Mouse (Mus musculus) hindbrain, postnatal 0 days (tissue): ENCODE measurements around the gene Dapk3. TPM values are rescaled to one million over a fixed set of nuclear protein-coding genes. Genes with fewer than 3 reads are reported as not detected.

Experiments used
- ATAC-seq: fragments of 200-750 bp; cut with Nextera tagmentation; 2 replicates; pipeline ENCODE4 v1.8.0; 2017; ENCODE audit warnings: mild to moderate bottlenecking, moderate TSS enrichment, moderate library complexity
- DNase-seq: peaks from one replicate; pipeline ENCODE4 v3.0.0-alpha.2; 2015; ENCODE audit warnings: low spot score
- H3K27ac ChIP-seq: fragments of 300-500 bp; sonication (generic); 2 replicates; pipeline ENCODE4 v1.5.1; 2014; ENCODE audit warnings: mild to moderate bottlenecking
- H3K27me3 ChIP-seq: fragments of 300-500 bp; sonication (generic); 2 replicates; pipeline ENCODE4 v1.6.1; 2014; ENCODE audit warnings: low read length, mixed read lengths; ENCODE audit not compliant: insufficient read depth
- H3K36me3 ChIP-seq: fragments of 300-500 bp; sonication (generic); 2 replicates; pipeline ENCODE4 v1.6.1; 2014; ENCODE audit warnings: low read length, mixed read lengths; ENCODE audit not compliant: insufficient read depth
- H3K4me1 ChIP-seq: fragments of 300-500 bp; sonication (generic); 2 replicates; pipeline ENCODE4 v1.6.1; 2014; ENCODE audit warnings: antibody characterized with exemption, low read length, mixed read lengths; ENCODE audit not compliant: insufficient read depth
- H3K4me2 ChIP-seq: fragments of 300-500 bp; sonication (generic); 2 replicates; pipeline ENCODE4 v1.6.1; 2014; ENCODE audit warnings: low read depth, mild to moderate bottlenecking, low read length, moderate library complexity, mixed read lengths
- H3K4me3 ChIP-seq: fragments of 300-500 bp; sonication (generic); 2 replicates; pipeline ENCODE4 v1.5.1; 2014; ENCODE audit warnings: low read length
- H3K9ac ChIP-seq: fragments of 300-500 bp; sonication (generic); replicated peaks from 2 replicates; pipeline ENCODE4 v1.6.1; 2014; ENCODE audit warnings: mild to moderate bottlenecking, low read length, moderate library complexity, mixed read lengths
- H3K9me3 ChIP-seq: fragments of 300-500 bp; sonication (generic); 2 replicates; pipeline ENCODE4 v1.6.1; 2016; ENCODE audit warnings: low read length, mixed read lengths
- CTCF ChIP-seq: IDR thresholded peaks from 2 replicates; pipeline ENCODE4 v1.5.1; 2016; ENCODE audit warnings: antibody characterized with exemption, control low read depth, low read depth
- WGBS: fragments of 180-500 bp; shearing (Covaris S2); extraction: QIAGEN DNeasy Blood & Tissue Kit; methylation state at CpG from one replicate; pipeline ENCODE4 v1.1.7; 2014; 5-methylcytosine and 5-hydroxymethylcytosine counted together
- polyA plus RNA-seq: library from polyadenylated mRNA; unstranded; fragments of >200 nt; fragmentation: Nextera tagmentation; extraction: Ambion mirVana; gene quantifications from 2 replicates; pipeline ENCODE4 v1.2.1, GENCODE M21; 2015
- total RNA-seq: library from RNA; depleted of rRNA; stranded (reverse); fragments of >200 nt; gene quantifications from 2 replicates; pipeline ENCODE4 v1.2.3, GENCODE M21; 2014

Dapk3 gene
- total and polyA plus RNA-seq, 2 experiments from 2014 or later: 52.3 to 69.7 TPM

GRCm38 (mm10) chr10:81141455-81142210 is 41.2 kb upstream of the Dapk3 start:
- Histone ChIP-seq H3K36me3 (peaks cover 24% of the 10 kb centered on the region), H3K4me2 (no peak overlapping the region), H3K27me3 (no peaks in the 10 kb centered on the region), H3K4me1 (peaks cover 22% of the 10 kb centered on the region), H3K9ac (peak overlapping the region; percentile 44), H3K4me3 (no peak overlapping the region), H3K27ac (no peak overlapping the region), H3K9me3 (no peaks in the 10 kb centered on the region)
- TF ChIP-seq CTCF: no peak
- no peak for ATAC-seq
- no peak for DNase-seq
- WGBS: 74% methylated on average over 7 of the region's 7 CpGs

- TF ChIP-seq CTCF: no peak
- DNase-seq (no peak), ATAC-seq (no peak)
- Histone ChIP-seq H3K27me3 (no peaks in the 10 kb centered on the region), H3K4me2 (no peak overlapping the region), H3K4me1 (peaks cover 22% of the 10 kb centered on the region), H3K27ac (no peak overlapping the region), H3K9ac (no peak overlapping the region), H3K4me3 (no peak overlapping the region), H3K9me3 (no peaks in the 10 kb centered on the region), H3K36me3 (peaks cover 32% of the 10 kb centered on the region)
- WGBS: 30% methylated on average over 5 of the region's 5 CpGs
These were observed 40.2 kb upstream of the Dapk3 start for GRCm38 (mm10) chr10:81142551-81142981.

- H3K4me3 ChIP-seq: no peak overlapping the region
- no peak for ATAC-seq
- WGBS: 82% methylated on average over 7 of the region's 7 CpGs
- H3K27ac ChIP-seq: no peak overlapping the region
- H3K9ac ChIP-seq: no peak overlapping the region
- no peak overlapping the region for H3K4me2 ChIP-seq
- H3K9me3 ChIP-seq: no peaks in the 10 kb centered on the region
- peaks cover 22% of the 10 kb centered on the region for H3K4me1 ChIP-seq
- no peak for DNase-seq
- no peak for TF ChIP-seq CTCF
- no peaks in the 10 kb centered on the region for H3K27me3 ChIP-seq
- H3K36me3 ChIP-seq: peaks cover 39% of the 10 kb centered on the region
These were observed 39.6 kb upstream of the Dapk3 start for GRCm38 (mm10) chr10:81143157-81143633.

GRCm38 (mm10) chr10:81143845-81144437 is 38.9 kb upstream of the Dapk3 start:
- no peak overlapping the region for H3K4me2 ChIP-seq
- DNase-seq: no peak
- no peak overlapping the region for H3K4me3 ChIP-seq
- H3K4me1 ChIP-seq: peaks cover 16% of the 10 kb centered on the region
- H3K27ac ChIP-seq: no peak overlapping the region
- 95% methylated on average over 52 of the region's 52 CpGs for WGBS
- no peak for TF ChIP-seq CTCF
- H3K27me3 ChIP-seq: no peaks in the 10 kb centered on the region
- no peak for ATAC-seq
- no peaks in the 10 kb centered on the region for H3K9me3 ChIP-seq
- H3K36me3 ChIP-seq: peaks cover 46% of the 10 kb centered on the region
- no peak overlapping the region for H3K9ac ChIP-seq

- no peak for TF ChIP-seq CTCF
- ATAC-seq: no peak
- H3K9me3 ChIP-seq: no peaks in the 10 kb centered on the region
- WGBS: 93% methylated on average over 27 of the region's 27 CpGs
- H3K9ac ChIP-seq: no peak overlapping the region
- H3K4me2 ChIP-seq: no peak overlapping the region
- DNase-seq: no peak
- no peaks in the 10 kb centered on the region for H3K27me3 ChIP-seq
- no peak overlapping the region for H3K27ac ChIP-seq
- H3K4me1 ChIP-seq: peaks cover 11% of the 10 kb centered on the region
- no peak overlapping the region for H3K4me3 ChIP-seq
- peaks cover 52% of the 10 kb centered on the region for H3K36me3 ChIP-seq
These were observed 38.1 kb upstream of the Dapk3 start for GRCm38 (mm10) chr10:81144667-81145066.

- H3K4me1 ChIP-seq: peaks cover 5% of the 10 kb centered on the region
- H3K4me2 ChIP-seq: no peak overlapping the region
- no peak overlapping the region for H3K27ac ChIP-seq
- DNase-seq (no peak), ATAC-seq (no peak)
- no peak overlapping the region for H3K9ac ChIP-seq
- no peaks in the 10 kb centered on the region for H3K9me3 ChIP-seq
- WGBS: 96% methylated on average over 6 of the region's 6 CpGs
- no peaks in the 10 kb centered on the region for H3K27me3 ChIP-seq
- no peak overlapping the region for H3K4me3 ChIP-seq
- peaks cover 58% of the 10 kb centered on the region for H3K36me3 ChIP-seq
- TF ChIP-seq CTCF: no peak
These were observed 37.5 kb upstream of the Dapk3 start for GRCm38 (mm10) chr10:81145307-81145706.

GRCm38 (mm10) chr10:81145778-81146177 is 37.0 kb upstream of the Dapk3 start:
- TF ChIP-seq CTCF: no peak
- H3K4me2 ChIP-seq: no peak overlapping the region
- no peak overlapping the region for H3K27ac ChIP-seq
- H3K4me1 ChIP-seq: peaks cover under 1% of the 10 kb centered on the region; the same call in 1 of the 2 replicates
- no peak overlapping the region for H3K4me3 ChIP-seq
- no peak overlapping the region for H3K9ac ChIP-seq
- H3K9me3 ChIP-seq: no peaks in the 10 kb centered on the region
- no peak for ATAC-seq
- no peaks in the 10 kb centered on the region for H3K27me3 ChIP-seq
- no peak for DNase-seq
- peaks cover 58% of the 10 kb centered on the region for H3K36me3 ChIP-seq
- 87% methylated on average over 7 of the region's 7 CpGs for WGBS
